Mouse (Mus musculus): ENCODE measurements around the gene Trim39.

Trim39 gene

DNA sequence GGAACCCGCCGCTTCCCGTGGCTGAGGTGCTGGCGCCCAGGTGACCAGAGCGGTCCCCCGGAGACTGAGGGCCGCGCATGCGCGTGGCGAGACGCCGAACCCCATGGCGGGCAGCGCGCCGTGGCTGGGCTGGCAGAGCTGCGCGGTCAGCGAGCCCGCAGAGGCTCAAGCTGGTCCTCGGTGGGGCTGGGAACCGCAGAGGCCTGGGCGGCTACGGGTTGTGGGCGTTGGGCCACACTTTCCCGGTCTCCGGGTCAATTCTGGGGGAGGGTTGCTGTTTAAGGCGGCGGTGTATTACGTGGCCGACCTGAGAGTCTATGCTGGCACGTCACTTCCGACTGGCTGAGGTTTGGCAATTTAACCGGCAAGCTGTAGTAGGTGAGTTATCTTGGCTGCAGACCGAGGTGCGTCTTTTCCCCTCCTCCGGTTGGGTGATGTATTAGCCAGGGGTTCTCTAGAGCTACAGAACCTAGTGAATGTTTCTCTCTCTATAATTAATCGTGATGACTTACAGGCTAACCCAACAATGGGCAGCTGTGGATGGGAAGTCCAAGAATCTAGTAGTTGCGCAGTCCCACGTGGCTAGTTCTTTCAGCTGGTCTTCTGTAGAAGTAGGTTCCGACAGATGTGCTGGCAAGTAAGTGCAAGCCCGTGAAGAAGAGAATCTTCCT is at the start of gene Trim39:
Trim39 (minus strand) TSS at position 662 of the 671 bp plus-strand sequence.
- peak; percentile 87 for DNase-seq (ENCODE audit: low spot score)

DNA sequence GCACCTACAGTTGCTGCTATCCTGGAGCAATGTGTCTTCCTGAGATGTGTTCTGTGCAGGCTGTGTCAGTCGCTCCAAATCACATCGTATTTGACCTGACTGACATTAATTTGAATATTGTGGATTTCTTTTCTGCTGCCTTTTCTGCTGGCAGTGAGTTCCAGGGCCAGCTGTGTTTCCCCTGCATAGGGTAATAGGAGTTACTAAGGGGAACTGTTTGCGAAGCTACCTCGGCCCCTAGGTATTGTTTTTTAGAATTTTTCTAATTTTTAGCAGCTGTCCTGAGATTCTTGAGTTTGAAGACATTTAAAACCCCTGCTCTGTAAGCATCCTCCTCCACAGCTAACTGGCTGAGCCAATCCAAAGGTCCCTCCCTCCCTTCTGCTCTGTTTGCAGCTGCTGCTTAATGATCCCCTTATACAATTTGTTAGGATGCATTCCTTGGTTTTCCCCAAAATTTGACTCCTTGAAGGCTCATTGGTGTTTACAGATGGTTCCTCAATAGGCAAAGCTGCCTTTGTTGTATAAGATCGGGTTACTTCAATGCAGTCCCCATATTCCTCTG is 43.7 kb upstream of the Trim39 start:
- DNase-seq (ENCODE audit: low spot score): no peak

DNA sequence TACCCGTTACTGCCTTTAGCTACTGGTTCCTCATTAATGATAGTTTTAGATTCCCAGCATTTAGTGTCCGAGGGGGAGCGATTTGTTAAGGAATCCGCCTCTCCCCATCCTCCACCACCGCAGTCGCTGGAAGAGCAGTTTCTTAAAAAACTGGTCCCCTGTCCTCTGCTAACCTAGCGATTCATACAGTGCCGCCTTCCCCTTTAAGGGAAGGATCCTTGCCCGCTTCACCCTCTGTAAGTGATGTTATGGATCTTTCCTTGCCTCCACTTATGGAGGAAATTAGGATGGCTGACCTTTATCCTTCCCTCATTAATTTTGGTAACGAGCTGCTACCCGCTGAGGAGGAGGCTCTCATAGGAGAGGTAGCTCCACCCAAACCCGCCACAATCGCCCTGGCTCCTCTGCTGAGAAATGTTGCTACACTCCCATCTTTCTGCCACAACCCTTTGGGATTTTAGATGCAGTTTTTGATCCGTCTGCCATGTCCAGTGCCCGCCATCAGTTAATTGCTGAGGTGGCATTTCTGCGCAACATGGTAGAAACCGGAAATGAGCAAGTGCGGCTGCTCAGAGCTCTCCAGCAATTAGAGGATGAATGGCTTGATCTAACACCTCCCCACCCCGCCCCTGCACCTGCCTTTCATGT is 43.1 kb upstream of the Trim39 start:
- DNase-seq (ENCODE audit: low spot score): no peak

DNA sequence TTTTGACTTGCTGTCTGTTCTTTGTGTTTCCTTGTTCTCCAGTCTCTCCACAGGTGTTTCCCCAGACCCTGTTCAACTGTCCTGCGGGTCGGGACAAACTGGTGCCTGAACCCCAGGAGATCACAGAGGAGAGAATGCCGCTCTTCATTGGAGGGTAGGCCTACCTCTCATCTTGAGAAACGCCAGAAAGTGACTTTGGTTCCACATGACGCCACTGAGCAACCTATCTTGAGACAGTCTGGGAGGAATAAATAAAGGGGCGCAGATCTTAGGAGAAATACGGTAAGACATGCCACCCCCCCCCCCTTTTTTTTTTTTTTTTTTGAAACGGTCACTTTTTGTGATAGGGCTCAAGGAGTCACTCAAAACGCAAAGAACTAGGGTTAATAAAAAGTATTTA is 42.5 kb upstream of the Trim39 start:
- DNase-seq (ENCODE audit: low spot score): no peak

DNA sequence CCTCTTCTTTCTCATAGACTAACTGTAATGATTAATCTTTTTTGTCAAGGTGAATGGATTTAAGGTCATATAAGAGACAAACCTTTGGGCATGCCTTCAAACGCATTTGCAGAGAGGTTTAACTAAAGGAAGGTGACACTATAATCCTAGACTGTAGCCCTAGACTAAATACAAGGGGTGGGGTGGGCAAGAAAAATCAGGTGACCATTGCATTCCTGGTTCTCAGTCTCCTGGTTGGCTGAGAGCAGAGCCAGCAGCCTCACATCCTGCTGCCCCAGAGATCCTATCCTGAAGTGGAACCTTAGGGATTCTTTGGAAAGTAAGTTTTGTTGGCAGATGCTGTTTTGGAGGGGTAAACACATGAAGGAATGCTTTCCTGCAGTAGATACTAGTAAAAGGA is 37.2 kb upstream of the Trim39 start:
- no peak for DNase-seq (ENCODE audit: low spot score)

DNA sequence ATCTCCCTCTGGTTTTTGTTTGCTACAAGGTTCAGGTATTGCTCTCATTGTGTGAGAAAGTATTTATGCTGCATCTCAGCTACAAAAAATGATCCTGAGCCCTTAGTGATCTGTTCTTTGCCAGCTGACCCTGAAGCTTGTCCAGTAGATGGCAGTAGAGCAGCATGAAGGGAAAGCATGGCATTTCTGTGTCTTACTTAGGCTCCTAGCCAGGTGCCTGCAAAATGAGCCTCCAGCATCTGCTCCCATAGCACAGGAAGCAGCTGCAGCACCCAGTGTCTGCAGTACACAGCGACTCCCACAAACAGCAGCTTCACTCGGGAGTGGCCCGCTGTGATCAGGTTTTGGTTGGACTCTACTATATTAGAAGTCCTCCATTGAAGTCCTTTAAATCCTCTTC is 36.8 kb upstream of the Trim39 start:
- peak; percentile 84 for DNase-seq (ENCODE audit: low spot score)

DNA sequence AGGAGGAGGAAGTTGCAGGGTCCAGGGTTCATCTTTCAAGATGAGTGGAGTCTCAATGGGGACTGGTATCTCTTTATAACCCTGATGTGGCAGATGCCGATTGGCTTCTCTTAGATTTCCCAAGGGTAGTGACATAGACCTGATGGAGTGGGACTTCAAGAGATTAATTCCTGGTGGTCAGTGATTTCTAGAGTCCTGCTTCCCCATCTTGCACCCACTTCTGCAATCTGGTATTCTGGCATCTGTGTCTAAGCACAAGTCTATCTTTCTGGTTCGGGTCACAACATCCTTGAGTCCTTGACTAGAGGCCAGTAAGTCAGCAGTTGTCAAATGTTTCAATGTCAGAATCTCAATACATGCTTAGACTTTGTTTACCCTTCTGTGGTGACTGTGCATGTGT is 14.3 kb upstream of the Trim39 start, which contains the start of gene H2-M10.2:
H2-M10.2 (minus strand) TSS at position 101 of the 400 bp plus-strand sequence.
- no peak for DNase-seq (ENCODE audit: low spot score)

DNA sequence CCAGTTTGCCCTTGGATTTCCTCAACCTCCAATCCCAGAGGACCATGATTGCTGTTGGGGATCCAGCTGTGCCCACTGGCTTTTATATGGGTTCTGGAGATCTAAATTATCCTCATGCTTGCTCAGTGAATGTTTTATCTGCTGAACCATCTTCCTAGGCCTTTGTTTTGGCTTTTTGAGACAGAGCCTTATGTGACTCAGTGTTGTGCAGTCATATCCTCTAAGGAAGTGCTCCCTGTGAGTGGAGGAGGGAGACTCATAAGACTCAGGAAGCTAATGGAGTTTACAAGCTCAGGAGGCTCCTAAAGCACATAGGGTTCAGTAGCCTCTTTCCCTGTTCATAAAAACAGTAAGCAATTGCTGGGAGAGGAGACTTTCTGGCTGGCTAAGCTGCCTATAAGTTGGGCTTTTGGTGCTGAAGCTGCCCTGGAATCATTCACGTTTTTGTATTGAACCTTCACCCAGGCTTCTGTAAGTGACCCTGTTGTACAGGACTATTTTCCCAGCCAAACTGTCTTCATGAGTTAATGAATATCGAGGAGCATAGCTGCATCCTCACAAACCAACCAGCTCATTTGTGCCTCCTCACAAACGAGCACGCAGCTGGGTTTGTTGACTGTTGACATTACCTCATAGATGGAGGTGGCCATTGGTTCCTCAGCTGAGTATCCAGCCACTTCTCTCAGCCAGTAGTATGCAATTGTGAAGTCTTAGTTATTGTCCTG is 9.6 kb upstream of the Trim39 start:
- no peak for DNase-seq (ENCODE audit: low spot score)

DNA sequence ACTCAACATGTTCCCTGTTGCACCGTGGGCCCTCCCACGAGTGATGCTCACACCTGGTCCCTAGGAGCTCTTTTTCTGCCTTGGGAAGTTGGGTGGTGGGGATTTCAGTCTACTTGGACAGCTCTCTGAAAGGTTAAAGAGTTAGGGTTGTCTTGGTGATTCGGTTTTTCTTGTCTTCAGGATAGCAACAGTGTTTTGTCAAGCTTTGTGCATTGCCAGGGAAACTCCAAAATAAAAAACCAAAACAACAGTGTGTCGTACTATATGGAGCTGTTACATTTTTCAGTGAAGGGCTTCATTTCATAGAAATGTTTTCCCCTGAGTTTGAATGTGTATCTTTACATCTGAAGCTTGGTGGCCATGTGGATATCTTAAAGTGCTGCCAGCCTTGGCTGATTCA is 2.7 kb upstream of the Trim39 start:
- DNase-seq (ENCODE audit: low spot score): no peak

DNA sequence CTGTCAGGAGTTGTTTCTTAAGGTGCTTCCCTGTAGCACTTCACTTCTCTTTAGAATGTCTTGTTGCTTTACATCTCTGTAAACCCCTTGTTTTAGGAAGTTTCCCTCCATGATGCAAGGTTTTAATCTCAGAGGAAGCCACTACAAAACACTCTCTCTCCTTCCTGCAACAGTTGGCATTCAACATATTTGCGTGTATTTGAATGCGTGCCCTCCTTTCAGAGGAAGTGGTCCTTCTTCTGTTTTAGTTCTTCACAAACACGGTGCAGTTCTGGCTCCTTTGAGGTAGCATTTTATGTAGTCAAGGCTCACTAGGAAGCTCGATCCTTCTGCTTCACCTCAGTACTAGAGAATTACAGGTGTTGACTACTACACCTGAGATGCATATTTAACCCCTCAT is 1.7 kb upstream of the Trim39 start:
- DNase-seq (ENCODE audit: low spot score): no peak

DNA sequence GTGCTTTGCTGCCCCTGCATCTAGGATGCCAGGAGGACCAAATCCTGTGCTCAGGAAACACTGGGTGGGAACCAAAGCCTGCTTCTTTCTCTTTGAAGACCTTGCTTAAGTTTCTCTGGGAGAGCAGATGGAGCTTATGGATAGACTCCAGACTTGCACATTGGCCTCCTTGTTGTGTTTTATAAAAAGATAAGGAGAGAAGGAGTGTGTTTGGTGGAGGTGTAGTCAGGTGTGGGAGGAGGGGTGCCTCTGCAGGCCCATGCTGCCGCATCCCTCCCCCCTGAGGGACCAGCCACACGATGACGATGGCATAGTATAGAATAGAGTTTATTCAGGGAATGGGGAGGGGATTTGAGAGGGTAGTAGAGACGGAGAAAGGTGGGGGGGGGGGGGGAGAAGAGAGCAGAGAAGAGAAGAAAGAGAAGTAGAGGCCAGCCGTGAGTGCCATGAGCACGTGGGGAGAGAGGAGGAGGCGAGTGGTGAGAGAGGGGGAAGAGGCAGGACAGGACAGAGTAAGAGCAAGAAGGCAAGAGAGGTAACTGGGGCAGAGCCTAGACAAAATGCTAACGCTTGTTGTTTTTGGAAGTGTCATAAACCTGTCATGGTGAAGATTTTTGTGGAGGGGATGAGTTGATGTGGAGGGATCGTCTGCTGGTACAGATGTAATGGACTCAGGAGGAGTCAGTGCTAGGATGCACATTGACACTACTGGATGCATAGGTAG is 758 bp upstream of the Trim39 start:
- DNase-seq (ENCODE audit: low spot score): no peak

DNA sequence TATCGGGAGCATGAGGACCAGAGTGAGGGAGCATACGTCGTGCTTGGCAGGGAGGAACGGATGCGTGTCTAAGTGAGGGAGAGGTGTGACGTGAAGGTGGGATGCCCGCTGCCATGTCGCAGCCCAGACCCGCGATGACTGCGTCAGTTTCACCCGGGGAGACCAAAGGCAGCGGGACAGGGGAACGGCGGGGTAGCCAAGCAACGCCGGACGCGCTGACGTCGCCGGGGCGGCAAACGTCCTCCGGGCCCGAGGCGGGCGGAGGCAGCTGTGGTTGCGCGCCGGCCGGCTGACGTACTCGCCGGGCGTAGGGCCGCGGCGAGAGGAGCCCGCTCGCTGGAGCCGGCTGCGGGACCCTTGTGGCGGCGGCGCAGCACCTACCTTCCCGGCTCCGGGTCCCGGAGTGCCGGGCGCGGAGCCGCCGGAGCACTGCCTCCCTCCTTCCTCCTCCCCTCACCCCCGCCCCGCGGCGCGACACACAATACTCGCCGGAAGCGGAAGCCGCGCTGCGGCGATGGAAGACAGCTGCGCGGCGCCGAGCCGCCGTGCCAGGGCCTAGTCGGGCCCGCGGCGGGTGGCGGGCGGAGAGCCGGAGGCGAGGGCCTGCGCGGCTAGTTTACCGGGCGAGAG is 976 bp downstream of the Trim39 start:
- DNase-seq (ENCODE audit: low spot score): peak; percentile 86

DNA sequence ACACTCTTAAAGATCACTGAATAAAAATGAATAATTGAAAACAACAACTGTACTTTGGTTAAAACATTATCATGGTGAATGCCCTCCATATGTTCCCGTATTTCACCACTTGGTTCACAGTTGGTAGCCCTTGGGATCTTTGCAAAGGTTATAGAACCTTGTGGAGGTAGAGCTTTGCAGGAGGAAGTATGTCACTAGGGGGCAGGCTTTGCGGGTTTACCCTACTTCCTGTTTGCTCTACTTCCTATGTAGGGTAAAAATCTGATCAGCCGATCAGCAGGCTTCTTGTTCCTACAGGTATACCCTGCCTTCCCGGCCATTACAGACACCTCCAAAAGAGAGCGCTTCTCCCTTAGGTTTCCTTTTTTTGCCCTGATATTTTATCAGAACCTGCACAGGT is 6.2 kb downstream of the Trim39 start:
- DNase-seq (ENCODE audit: low spot score): no peak

DNA sequence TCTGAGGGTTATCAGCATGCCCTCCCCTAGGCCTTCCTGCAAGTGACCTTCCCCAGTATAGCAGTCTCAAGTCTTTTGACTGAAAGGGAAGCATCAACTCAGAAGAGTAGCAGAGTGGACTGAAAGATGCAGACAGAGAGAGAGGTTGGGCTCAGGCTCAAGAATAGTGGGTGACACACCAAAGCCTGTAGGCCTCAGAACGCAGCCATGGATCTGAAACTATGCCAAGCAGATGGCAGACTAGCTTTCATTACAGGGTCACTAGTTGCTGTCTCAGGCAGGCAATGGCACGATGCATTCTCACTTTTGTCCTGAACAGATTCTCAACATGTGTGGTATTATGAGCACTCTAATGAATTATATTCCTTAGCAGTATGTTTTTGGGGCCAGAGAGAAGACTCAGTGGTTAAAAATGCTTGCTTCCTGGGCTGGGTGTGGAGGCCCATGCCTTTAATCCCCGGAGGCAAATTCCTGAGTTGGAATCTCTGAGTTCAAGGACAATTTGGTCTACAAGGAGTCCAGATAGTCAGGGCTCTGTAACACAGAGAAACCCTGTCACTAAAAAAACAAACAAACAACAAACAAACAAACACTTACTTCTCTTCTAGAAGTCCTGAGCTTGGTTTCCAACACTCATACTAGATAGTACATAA is 7.6 kb downstream of the Trim39 start:
- no peak for DNase-seq (ENCODE audit: low spot score)

DNA sequence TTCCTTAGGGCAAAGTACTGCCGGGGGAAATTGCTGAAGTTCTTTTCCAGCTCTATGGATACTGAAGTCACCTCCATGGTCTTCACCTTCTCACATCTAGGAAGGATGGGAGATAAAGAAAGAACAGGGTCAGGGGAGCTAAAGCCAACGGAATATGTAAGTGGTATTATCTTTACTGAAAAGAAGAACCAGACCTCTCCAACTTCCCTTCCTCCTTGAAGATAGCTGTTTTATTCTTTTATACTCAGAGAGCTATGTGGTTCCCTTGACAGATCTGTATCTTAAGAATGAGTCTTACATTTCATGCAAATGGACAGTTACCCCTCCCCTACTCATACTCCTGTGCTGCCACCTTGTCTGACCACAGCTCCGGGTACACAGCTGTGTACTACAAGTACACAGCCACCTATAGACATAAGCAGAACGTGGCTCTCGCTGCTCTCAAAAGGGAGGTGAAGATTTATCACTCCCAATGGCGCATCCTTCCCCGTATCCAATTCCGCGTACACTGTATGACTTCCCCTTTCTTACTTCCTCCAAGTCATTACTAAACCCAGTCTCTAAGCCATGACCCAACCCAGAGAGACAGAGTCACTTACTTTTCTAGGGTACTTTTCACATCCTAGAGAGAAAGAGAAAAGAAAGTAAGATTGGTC is 10.4 kb downstream of the Trim39 start:
- DNase-seq (ENCODE audit: low spot score): no peak

DNA sequence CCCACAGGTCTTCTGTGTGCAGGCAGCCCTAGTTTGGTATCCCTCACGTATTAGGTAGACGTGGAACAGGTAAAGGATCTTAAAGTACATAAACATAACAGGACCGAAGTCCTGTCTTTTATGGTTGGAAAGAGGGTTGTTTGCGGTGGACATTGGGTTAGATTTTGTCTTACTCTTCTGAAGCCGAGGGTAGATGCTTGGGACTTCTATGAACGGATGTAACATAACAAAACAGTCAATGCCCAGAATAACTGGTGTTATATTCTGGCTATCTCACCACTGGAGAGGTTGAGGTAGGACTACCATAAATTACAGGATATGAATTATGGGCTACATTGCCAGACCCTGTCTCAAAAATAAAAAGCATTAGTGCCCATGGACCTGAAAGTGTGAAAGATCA is 14.1 kb downstream of the Trim39 start, which contains the start of gene Rpp21:
Rpp21 (minus strand) TSS at position 101 of the 400 bp plus-strand sequence.
- DNase-seq (ENCODE audit: low spot score): no peak

DNA sequence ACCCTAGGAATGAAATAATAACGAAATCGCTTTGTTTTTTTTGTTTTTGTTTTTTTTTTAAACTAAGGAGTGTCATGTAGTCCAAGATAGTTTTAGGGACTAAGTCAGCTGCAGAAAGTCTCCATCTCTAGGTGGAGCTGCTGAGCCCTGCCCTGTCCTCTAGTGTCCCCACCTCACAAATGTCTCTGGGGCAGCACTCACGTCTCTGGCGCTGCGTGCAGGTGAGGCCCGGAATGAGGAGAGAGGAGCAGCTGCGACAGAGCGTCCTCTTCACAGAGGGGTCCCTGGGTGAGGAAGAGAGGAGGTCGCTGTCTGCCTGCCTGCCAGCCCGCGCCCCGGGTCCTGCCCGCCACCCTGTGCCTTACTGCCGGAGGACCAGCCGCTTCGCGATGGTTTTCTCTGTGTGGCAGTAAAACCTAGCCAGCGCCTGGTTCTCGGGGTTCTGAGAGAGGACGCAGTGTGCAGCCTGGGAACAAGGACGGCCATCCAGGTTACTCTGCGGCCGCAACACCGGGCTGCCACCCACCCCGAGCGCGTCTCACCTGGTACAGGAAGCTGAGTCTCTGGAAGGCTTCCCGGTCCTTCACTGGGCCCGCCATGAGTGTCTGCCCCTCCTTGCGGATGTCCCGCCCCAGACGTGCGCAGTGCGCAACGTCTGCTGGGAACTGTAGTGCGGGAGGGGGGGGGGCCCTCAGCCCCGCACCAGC is 14.7 kb downstream of the Trim39 start:
- DNase-seq (ENCODE audit: low spot score): peak; percentile 77

DNA sequence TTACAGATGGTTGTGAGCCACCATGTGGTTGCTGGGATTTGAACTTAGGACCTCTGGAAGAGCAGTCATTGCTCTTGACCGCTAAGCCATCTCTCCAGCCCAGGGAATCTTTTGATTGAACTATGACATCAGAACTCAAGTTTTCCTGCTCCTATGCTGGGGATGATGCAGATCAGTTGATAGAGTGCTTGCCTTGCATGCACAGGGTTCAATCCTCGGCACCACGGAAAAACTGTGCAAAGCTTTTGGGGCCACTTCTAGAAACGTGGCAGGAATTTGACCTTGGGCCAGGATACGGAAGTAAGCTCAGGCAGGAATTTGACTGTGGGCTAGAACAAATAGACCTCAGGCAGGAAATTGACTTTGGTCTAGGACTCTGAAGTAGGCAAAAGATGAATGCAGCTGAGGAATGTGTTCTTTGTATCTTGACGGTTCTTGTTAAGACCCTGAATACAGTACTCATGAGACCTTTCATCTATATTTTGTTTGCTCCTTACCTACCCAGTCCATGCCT is 18.9 kb downstream of the Trim39 start:
- DNase-seq (ENCODE audit: low spot score): no peak

DNA sequence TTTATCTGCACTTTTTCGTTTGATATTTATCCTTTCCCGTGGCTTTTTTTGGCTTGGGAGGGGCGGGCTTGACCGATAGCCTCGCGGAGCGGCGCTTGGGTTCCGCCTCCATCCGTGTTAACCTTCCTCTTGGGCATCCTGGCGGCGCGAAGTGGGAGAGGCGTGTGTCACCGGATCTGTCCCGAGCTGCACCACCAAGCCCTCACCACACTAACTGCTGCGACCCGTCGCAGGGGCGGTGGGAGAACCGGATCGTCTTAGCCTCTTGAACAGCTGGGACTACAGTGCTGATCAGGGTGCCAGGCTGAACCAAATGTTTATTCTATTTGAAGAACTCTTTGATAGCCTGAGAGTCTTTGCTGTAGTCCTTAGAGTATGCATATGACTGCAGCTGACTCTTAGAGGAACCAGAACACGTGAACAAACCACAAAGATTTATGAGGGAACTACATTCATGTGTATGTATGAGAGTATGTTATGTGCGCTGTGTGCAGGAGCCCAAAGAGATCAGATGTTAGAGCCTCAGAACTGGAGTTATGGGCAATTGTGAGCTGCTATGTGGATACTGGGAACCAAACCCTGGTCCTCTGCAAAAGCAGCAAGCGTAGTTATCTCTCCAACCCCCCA is 19.7 kb downstream of the Trim39 start:
- DNase-seq (ENCODE audit: low spot score): no peak

Data from adipocyte (in vitro differentiated cells).